Mouse (Mus musculus): Measurements from ENCODE around the gene March4.

March4 gene

GRCm38 (mm10) chr1:72462516-72462915 is 74.2 kb downstream of the March4 start:
- in situ Hi-C loops (cut with MboI; ENCODE audit: low pct_unique_long_range_greater_than_20kb in 1 of 2, low sequenced_read_pairs in 2 of 2, unreplicated experiment in 1 of 2) = loop anchor here in 1 of 2 experiments (10.0 kb wide), 1 partner anchor 52 kb away; no protein-coding TSS in a partner anchor

- in situ Hi-C loops (cut with MboI; ENCODE audit: low pct_unique_long_range_greater_than_20kb in 1 of 2, low sequenced_read_pairs in 2 of 2, unreplicated experiment in 1 of 2) = no loop called here
Measured at GRCm38 (mm10) chr1:72457652-72458051, 79.1 kb downstream of the March4 start.

- in situ Hi-C loops (cut with MboI; ENCODE audit: low pct_unique_long_range_greater_than_20kb in 1 of 2, low sequenced_read_pairs in 2 of 2, unreplicated experiment in 1 of 2) = no loop called here
Measured at GRCm38 (mm10) chr1:72455923-72456322, 80.8 kb downstream of the March4 start.

GRCm38 (mm10) chr1:72454733-72455201 is 82.0 kb downstream of the March4 start:
- in situ Hi-C loops (cut with MboI; ENCODE audit: low pct_unique_long_range_greater_than_20kb in 1 of 2, low sequenced_read_pairs in 2 of 2, unreplicated experiment in 1 of 2) = no loop called here

- in situ Hi-C loops (cut with MboI; ENCODE audit: low pct_unique_long_range_greater_than_20kb in 1 of 2, low sequenced_read_pairs in 2 of 2, unreplicated experiment in 1 of 2) = no loop called here
Measured at GRCm38 (mm10) chr1:72452839-72453238, 83.9 kb downstream of the March4 start.

GRCm38 (mm10) chr1:72450790-72451189 is 85.9 kb downstream of the March4 start:
- in situ Hi-C loops (cut with MboI; ENCODE audit: low pct_unique_long_range_greater_than_20kb in 1 of 2, low sequenced_read_pairs in 2 of 2, unreplicated experiment in 1 of 2) = no loop called here

GRCm38 (mm10) chr1:72449752-72450151 is 87.0 kb downstream of the March4 start:
- in situ Hi-C loops (cut with MboI; ENCODE audit: low pct_unique_long_range_greater_than_20kb in 1 of 2, low sequenced_read_pairs in 2 of 2, unreplicated experiment in 1 of 2) = no loop called here

- in situ Hi-C loops (cut with MboI; ENCODE audit: low pct_unique_long_range_greater_than_20kb in 1 of 2, low sequenced_read_pairs in 2 of 2, unreplicated experiment in 1 of 2) = no loop called here
Measured at GRCm38 (mm10) chr1:72442747-72443146, 94.0 kb downstream of the March4 start.

GRCm38 (mm10) chr1:72439146-72439545 is 97.6 kb downstream of the March4 start:
- in situ Hi-C loops (cut with MboI; ENCODE audit: low pct_unique_long_range_greater_than_20kb in 1 of 2, low sequenced_read_pairs in 2 of 2, unreplicated experiment in 1 of 2) = no loop called here

- in situ Hi-C loops (cut with MboI; ENCODE audit: low pct_unique_long_range_greater_than_20kb in 1 of 2, low sequenced_read_pairs in 2 of 2, unreplicated experiment in 1 of 2) = no loop called here
Measured at GRCm38 (mm10) chr1:72436967-72437366, 99.8 kb downstream of the March4 start.

- in situ Hi-C loops (cut with MboI; ENCODE audit: low pct_unique_long_range_greater_than_20kb in 1 of 2, low sequenced_read_pairs in 2 of 2, unreplicated experiment in 1 of 2) = no loop called here
Measured at GRCm38 (mm10) chr1:72434510-72434909, 102.2 kb downstream of the March4 start.

- in situ Hi-C loops (cut with MboI; ENCODE audit: low pct_unique_long_range_greater_than_20kb in 1 of 2, low sequenced_read_pairs in 2 of 2, unreplicated experiment in 1 of 2) = no loop called here
Measured at GRCm38 (mm10) chr1:72432579-72432978, 104.2 kb downstream of the March4 start.

GRCm38 (mm10) chr1:72429107-72429807 is 107.5 kb downstream of the March4 start:
- in situ Hi-C loops (cut with MboI; ENCODE audit: low pct_unique_long_range_greater_than_20kb in 1 of 2, low sequenced_read_pairs in 2 of 2, unreplicated experiment in 1 of 2) = no loop called here

GRCm38 (mm10) chr1:72428526-72428925 is 108.2 kb downstream of the March4 start:
- in situ Hi-C loops (cut with MboI; ENCODE audit: low pct_unique_long_range_greater_than_20kb in 1 of 2, low sequenced_read_pairs in 2 of 2, unreplicated experiment in 1 of 2) = no loop called here

- in situ Hi-C loops (cut with MboI; ENCODE audit: low pct_unique_long_range_greater_than_20kb in 1 of 2, low sequenced_read_pairs in 2 of 2, unreplicated experiment in 1 of 2) = no loop called here
Measured at GRCm38 (mm10) chr1:72426456-72426855, 110.3 kb downstream of the March4 start.

GRCm38 (mm10) chr1:72422121-72422520 is 114.6 kb downstream of the March4 start:
- in situ Hi-C loops (cut with MboI; ENCODE audit: low pct_unique_long_range_greater_than_20kb in 1 of 2, low sequenced_read_pairs in 2 of 2, unreplicated experiment in 1 of 2) = no loop called here

GRCm38 (mm10) chr1:72420220-72420619 is 116.5 kb downstream of the March4 start:
- in situ Hi-C loops (cut with MboI; ENCODE audit: low pct_unique_long_range_greater_than_20kb in 1 of 2, low sequenced_read_pairs in 2 of 2, unreplicated experiment in 1 of 2) = no loop called here

- in situ Hi-C loops (cut with MboI; ENCODE audit: low pct_unique_long_range_greater_than_20kb in 1 of 2, low sequenced_read_pairs in 2 of 2, unreplicated experiment in 1 of 2) = no loop called here
Measured at GRCm38 (mm10) chr1:72418744-72419655, 117.7 kb downstream of the March4 start.

GRCm38 (mm10) chr1:72414561-72415253 is 122.0 kb downstream of the March4 start:
- in situ Hi-C loops (cut with MboI; ENCODE audit: low pct_unique_long_range_greater_than_20kb in 1 of 2, low sequenced_read_pairs in 2 of 2, unreplicated experiment in 1 of 2) = no loop called here
